7 mouse cellular contexts compared by ENCODE assay signal in the genomic region with DNA sequence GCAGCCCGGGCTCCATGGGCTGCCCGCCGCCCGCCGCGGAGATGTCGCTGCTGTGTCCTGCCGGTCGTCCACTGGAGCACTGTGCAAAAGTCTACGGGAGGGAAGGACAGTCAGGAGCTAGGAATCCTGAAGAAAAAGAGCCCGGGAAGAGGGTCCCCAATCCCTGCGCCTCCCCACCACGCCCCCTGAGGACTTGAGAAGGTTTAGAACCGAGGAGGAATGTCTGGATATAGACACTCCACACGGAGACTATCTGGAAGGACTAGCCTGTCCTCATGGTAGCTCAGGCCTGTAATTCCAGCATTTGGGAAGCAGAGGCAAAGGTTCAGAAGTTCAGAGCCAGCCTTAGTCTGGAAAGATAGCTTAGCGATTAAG. TPM values are rescaled to one million over a fixed set of nuclear protein-coding genes. Genes with fewer than 3 reads are reported as not detected.
A peak's percentile ranks its signal among the peaks of the same experiment; 100 is the strongest.
DNase-seq lines count a peak whose midpoint lies in the region; ATAC-seq lines count a peak whose summit lies in the region.

No protein-coding gene starts in this region.

- no peak overlapping the region for H3K27ac ChIP-seq in lung, embryonic 16.5 days (ENCODE audit: low read length)
- no peak overlapping the region for H3K27ac ChIP-seq in forebrain, embryonic 15.5 days (replicated peaks)
- no peak overlapping the region for H3K27ac ChIP-seq in liver, embryonic 11.5 days (ENCODE audit: low read depth, low read length)
- no peak overlapping the region for H3K27ac ChIP-seq in stomach, embryonic 16.5 days (ENCODE audit: low read length)

- no peak for ATAC-seq in lung, embryonic 16.5 days (ENCODE audit: low read depth)
- no peak for ATAC-seq in forebrain, embryonic 15.5 days (replicated peaks)
- no peak for ATAC-seq in liver, embryonic 11.5 days (replicated peaks; ENCODE audit: low FRiP score)
- no peak for ATAC-seq in stomach, embryonic 16.5 days (ENCODE audit: insufficient read depth, low FRiP score)

- 1% methylated on average over 16 of the region's 16 CpGs for WGBS in lung, embryonic 16.5 days
- 3% methylated on average over 16 of the region's 16 CpGs for WGBS in forebrain, embryonic 15.5 days
- WGBS in liver, embryonic 11.5 days: 4% methylated on average over 16 of the region's 16 CpGs
- 3% methylated on average over 16 of the region's 16 CpGs for WGBS in stomach, embryonic 16.5 days

- peak overlapping the region; percentile 50 for H3K9ac ChIP-seq in lung, embryonic 16.5 days (ENCODE audit: low read length)
- peak overlapping the region; percentile 46 for H3K9ac ChIP-seq in forebrain, embryonic 15.5 days (replicated peaks)
- H3K9ac ChIP-seq in liver, embryonic 11.5 days (ENCODE audit: low read depth, low read length): no peak overlapping the region
- peak overlapping the region; percentile 52 for H3K9ac ChIP-seq in stomach, embryonic 16.5 days (ENCODE audit: low read length)

- peak overlapping the region; percentile 74 for H3K4me2 ChIP-seq in lung, embryonic 16.5 days (ENCODE audit: low read depth, low read length)
- peak overlapping the region; percentile 82 for H3K4me2 ChIP-seq in forebrain, embryonic 15.5 days (replicated peaks)
- peak overlapping the region; percentile 66 for H3K4me2 ChIP-seq in liver, embryonic 11.5 days
- peak overlapping the region; percentile 61 for H3K4me2 ChIP-seq in stomach, embryonic 16.5 days (ENCODE audit: low read depth, low read length)

- peaks cover 4% of the 10 kb centered on the region; the same call in 1 of the 2 replicates for H3K9me3 ChIP-seq in lung, embryonic 16.5 days (ENCODE audit: control insufficient read depth, low read length)
- no peaks in the 10 kb centered on the region for H3K9me3 ChIP-seq in forebrain, embryonic 15.5 days
- H3K9me3 ChIP-seq in liver, embryonic 11.5 days (ENCODE audit: control insufficient read depth, low read length): no peaks in the 10 kb centered on the region
- H3K9me3 ChIP-seq in stomach, embryonic 16.5 days (replicated peaks; ENCODE audit: control insufficient read depth, low read length): 0 out of 2 replicates have a peak, but pooled peaks cover 5% of the 10 kb centered on the region

- H3K4me1 ChIP-seq in lung, embryonic 16.5 days (replicated peaks; ENCODE audit: control insufficient read depth, insufficient read depth, low read length): peaks cover 17% of the 10 kb centered on the region
- H3K4me1 ChIP-seq in forebrain, embryonic 15.5 days: peaks cover 21% of the 10 kb centered on the region
- peaks cover 10% of the 10 kb centered on the region for H3K4me1 ChIP-seq in liver, embryonic 11.5 days (replicated peaks; ENCODE audit: control insufficient read depth, insufficient read depth, low read length)
- H3K4me1 ChIP-seq in stomach, embryonic 16.5 days (ENCODE audit: control insufficient read depth, insufficient read depth, low read length): peaks cover 15% of the 10 kb centered on the region

- no peak for DNase-seq in lung, adult 18-20 months
- no peak for DNase-seq in liver, embryonic 11.5 days (ENCODE audit: low spot score)
- DNase-seq in layer of hippocampus, adult 9-10 months (ENCODE audit: low spot score): no peak
- DNase-seq in layer of hippocampus, adult 9-11 months: no peak

- H3K4me3 ChIP-seq in lung, embryonic 16.5 days (ENCODE audit: low read length): peak overlapping the region; percentile 47
- peak overlapping the region; percentile 46 for H3K4me3 ChIP-seq in forebrain, embryonic 15.5 days
- H3K4me3 ChIP-seq in liver, embryonic 11.5 days (ENCODE audit: low read depth, low read length): peak overlapping the region; percentile 35
- peak overlapping the region; percentile 41 for H3K4me3 ChIP-seq in stomach, embryonic 16.5 days (replicated peaks; ENCODE audit: low read length)

- H3K27me3 ChIP-seq in lung, embryonic 16.5 days (ENCODE audit: control insufficient read depth, insufficient read depth, low read depth, low read length): peaks cover 75% of the 10 kb centered on the region
- peaks cover 73% of the 10 kb centered on the region for H3K27me3 ChIP-seq in forebrain, embryonic 15.5 days
- H3K27me3 ChIP-seq in liver, embryonic 11.5 days (replicated peaks; ENCODE audit: control insufficient read depth, insufficient read depth, low read length): peaks cover 76% of the 10 kb centered on the region
- H3K27me3 ChIP-seq in stomach, embryonic 16.5 days (ENCODE audit: control insufficient read depth, insufficient read depth, low read length): peaks cover 62% of the 10 kb centered on the region

- H3K36me3 ChIP-seq in lung, embryonic 16.5 days (ENCODE audit: control insufficient read depth, insufficient read depth, low read length): no peaks in the 10 kb centered on the region
- no peaks in the 10 kb centered on the region for H3K36me3 ChIP-seq in forebrain, embryonic 15.5 days
- no peaks in the 10 kb centered on the region for H3K36me3 ChIP-seq in liver, embryonic 11.5 days (ENCODE audit: control insufficient read depth, insufficient read depth, low read length)
- no peaks in the 10 kb centered on the region for H3K36me3 ChIP-seq in stomach, embryonic 16.5 days (ENCODE audit: control insufficient read depth, insufficient read depth, low read length)

RNA-seq across cellular contexts. Expression of a gene that starts 3.1 kb away (rescaled TPM):
- 0.11 and 0.21 TPM in 2 replicates for polyA plus RNA-seq in lung, embryonic 16.5 days (2015; fragmentation: Nextera tagmentation; extraction: Ambion mirVana)
- 1.6 TPM in 2 replicates for polyA plus RNA-seq in forebrain, embryonic 15.5 days (2015; fragmentation: Nextera tagmentation; extraction: Ambion mirVana)
- not detected in 2 replicates for polyA plus RNA-seq in liver, embryonic 11.5 days (2014; fragmentation: Nextera tagmentation; extraction: Ambion mirVana)
- 1.8 and 2.0 TPM in 2 replicates for polyA plus RNA-seq in stomach, embryonic 16.5 days (2015; fragmentation: Nextera tagmentation; extraction: Ambion mirVana)

RNA-seq across cellular contexts. Expression of a gene that starts 5.9 kb away (rescaled TPM):
- 60.4 and 61.3 TPM in 2 replicates for polyA plus RNA-seq in lung, embryonic 16.5 days (2015; fragmentation: Nextera tagmentation; extraction: Ambion mirVana)
- polyA plus RNA-seq in forebrain, embryonic 15.5 days (2015; fragmentation: Nextera tagmentation; extraction: Ambion mirVana): 71.6 and 72.5 TPM in 2 replicates
- polyA plus RNA-seq in liver, embryonic 11.5 days (2014; fragmentation: Nextera tagmentation; extraction: Ambion mirVana): 43.8 and 45.1 TPM in 2 replicates
- 52.5 and 56.4 TPM in 2 replicates for polyA plus RNA-seq in stomach, embryonic 16.5 days (2015; fragmentation: Nextera tagmentation; extraction: Ambion mirVana)

RNA-seq across cellular contexts. Expression of a gene that starts 20.0 kb away (rescaled TPM):
- 39.9 and 42.3 TPM in 2 replicates for polyA plus RNA-seq in lung, embryonic 16.5 days (2015; fragmentation: Nextera tagmentation; extraction: Ambion mirVana)
- 53.1 and 55.0 TPM in 2 replicates for polyA plus RNA-seq in forebrain, embryonic 15.5 days (2015; fragmentation: Nextera tagmentation; extraction: Ambion mirVana)
- 57.0 and 61.1 TPM in 2 replicates for polyA plus RNA-seq in liver, embryonic 11.5 days (2014; fragmentation: Nextera tagmentation; extraction: Ambion mirVana)
- polyA plus RNA-seq in stomach, embryonic 16.5 days (2015; fragmentation: Nextera tagmentation; extraction: Ambion mirVana): 53.3 and 55.7 TPM in 2 replicates

RNA-seq across cellular contexts. Expression of a gene that starts 42.7 kb away (rescaled TPM):
- polyA plus RNA-seq in lung, embryonic 16.5 days (2015; fragmentation: Nextera tagmentation; extraction: Ambion mirVana): 15.8 and 16.7 TPM in 2 replicates
- 18.0 and 18.1 TPM in 2 replicates for polyA plus RNA-seq in forebrain, embryonic 15.5 days (2015; fragmentation: Nextera tagmentation; extraction: Ambion mirVana)
- 19.3 and 24.2 TPM in 2 replicates for polyA plus RNA-seq in liver, embryonic 11.5 days (2014; fragmentation: Nextera tagmentation; extraction: Ambion mirVana)
- 15.2 and 18.2 TPM in 2 replicates for polyA plus RNA-seq in stomach, embryonic 16.5 days (2015; fragmentation: Nextera tagmentation; extraction: Ambion mirVana)

RNA-seq across cellular contexts. Expression of a gene that starts 46.1 kb away (rescaled TPM):
- 57.7 TPM in 2 replicates for polyA plus RNA-seq in lung, embryonic 16.5 days (2015; fragmentation: Nextera tagmentation; extraction: Ambion mirVana)
- polyA plus RNA-seq in forebrain, embryonic 15.5 days (2015; fragmentation: Nextera tagmentation; extraction: Ambion mirVana): 91.3 and 97.9 TPM in 2 replicates
- polyA plus RNA-seq in liver, embryonic 11.5 days (2014; fragmentation: Nextera tagmentation; extraction: Ambion mirVana): 48.0 and 48.2 TPM in 2 replicates
- 47.4 and 51.5 TPM in 2 replicates for polyA plus RNA-seq in stomach, embryonic 16.5 days (2015; fragmentation: Nextera tagmentation; extraction: Ambion mirVana)
